Mouse (Mus musculus) urinary bladder, adult 18-20 months (tissue): ENCODE data around the gene Slc44a1.

ENCODE experiments used
- DNase-seq, 2 experiments: peaks; one replicate each; pipeline ENCODE4 v3.0.0; 2022; ENCODE audit warnings: low spot score in 2 of 2, mixed read lengths in 2 of 2

Gene Slc44a1

DNA sequence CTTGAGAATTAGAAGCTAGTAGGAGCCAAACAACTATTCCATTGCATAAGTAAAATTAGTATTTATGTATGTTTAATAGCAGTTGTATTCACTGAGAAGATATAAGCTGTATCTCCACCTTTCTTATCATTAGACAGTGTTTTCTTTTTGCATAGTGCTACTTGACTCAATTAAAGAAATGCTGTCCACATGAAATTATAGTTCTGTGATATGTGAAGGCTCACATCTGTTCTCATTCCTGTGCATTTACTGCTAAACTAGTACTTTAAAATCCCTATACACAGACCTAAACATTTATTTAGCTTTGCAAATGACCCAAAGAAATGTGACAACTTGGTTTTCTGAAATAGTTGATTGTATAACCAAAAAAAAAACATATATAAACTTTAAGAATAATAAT, 96.9 kb downstream of the Slc44a1 start:
- no peak for DNase-seq

DNA sequence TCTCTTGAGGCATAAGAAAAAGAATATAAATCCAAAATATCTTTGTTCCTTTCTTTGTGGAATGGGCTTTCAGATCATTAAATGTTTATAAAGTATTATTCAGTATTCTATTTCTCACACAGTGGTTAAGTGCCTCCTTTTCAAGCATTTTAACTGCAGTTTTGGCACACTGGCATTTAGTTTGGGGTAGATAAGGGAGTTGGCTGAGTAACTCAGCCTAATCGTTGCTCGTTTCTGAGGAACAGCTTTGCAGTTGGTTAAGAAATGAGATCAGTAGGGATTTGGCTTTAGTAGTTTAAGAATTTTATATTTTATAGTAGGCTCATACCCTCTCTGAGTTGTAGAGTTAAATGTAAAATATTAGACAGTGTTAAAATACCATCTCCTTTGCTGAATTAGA, 97.3 kb downstream of the Slc44a1 start:
- no peak for DNase-seq

DNA sequence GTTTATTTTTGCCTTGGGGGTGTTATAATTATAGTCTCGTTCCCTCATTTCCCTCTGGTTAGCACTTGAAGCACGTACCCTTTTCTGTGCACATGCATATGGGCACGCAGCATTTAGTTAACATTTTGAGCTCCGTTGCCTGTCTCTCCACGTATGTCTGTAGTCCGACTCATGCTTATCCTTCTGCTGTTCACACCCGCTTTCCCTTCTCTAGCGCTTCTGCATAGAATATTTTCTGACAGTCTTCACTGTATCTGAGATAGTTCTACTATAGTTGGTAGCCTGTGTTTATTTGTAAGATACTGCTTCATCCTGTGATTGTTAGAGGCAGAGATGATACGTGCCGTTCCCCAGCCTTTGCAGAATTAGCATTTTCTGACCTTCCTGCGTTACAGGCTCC, 98.4 kb downstream of the Slc44a1 start:
- no peak for DNase-seq

DNA sequence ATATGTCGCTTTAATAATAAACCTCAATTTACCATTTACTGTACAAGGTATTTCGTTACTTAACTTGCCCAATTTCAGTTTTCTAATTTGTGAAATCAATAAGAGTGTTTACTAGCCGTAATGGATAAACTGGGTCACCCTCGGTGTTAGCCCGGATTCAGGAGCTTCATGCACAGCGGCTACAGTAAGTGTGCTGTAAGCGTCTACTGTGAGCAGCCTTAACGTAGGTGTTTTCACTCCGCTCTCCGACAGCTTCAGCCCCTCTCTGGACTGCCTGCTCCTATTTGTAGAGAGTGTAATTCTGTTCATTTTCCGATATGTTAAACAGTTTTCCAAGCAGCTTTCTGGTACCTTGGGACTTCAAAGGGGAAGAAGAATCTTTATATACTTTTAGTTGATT, 99.7 kb downstream of the Slc44a1 start:
- DNase-seq = no peak

DNA sequence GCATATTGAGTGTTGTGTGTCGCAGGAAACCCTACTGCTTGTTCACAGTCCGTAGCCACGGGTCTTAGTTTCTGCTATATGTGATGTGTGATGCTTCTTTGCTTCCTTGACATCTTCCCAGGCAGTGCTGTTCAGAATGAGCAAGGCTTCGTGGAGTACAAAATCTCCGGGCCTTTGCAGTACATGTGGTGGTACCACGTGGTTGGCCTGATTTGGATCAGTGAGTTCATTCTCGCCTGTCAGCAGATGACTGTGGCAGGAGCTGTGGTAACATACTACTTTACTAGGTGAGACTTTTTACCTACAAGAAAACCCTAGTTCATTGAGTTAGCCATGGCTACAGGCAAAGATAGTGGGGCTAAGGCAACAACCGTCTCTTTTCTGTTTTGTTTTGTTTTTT, 103.2 kb downstream of the Slc44a1 start:
- no peak for DNase-seq

DNA sequence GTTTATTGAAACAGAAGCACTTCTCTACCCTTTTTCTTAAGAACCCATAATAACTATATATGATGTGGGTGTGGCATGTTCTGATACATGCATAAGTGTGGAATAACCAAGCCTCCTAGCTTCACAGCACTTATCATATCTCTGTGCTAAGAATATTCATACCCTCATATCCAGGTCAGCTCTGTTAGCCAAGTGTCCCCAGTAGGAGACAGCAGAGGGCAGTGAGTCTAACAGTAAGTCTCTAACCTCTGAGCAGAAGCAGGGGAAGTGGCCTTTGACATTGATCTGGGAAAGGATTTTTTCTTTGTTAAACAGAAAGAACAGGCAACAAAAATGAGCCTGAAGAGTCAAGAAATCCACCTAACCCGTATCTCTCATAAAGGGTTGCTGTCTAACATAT, 104.7 kb downstream of the Slc44a1 start:
- no peak for DNase-seq

DNA sequence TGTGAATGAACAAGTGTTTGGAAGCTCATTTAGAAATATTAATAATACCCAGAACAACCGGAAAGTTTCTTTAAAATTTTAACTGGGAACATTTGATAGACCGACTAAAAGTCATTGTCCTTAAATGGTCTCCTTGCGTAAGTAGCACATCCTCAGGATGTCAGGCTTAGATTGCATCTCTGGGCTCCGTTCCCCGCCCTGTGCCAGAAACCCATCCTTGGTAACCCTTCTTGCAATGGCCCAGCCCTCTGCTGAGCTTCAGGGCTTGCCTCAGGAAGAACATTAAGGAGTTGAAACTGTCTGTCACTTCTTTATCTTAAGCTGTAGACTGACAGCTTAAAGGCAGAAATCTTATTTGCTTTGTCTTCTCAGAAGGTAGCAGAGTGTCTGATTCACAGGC, 107.2 kb downstream of the Slc44a1 start:
- DNase-seq = no peak

DNA sequence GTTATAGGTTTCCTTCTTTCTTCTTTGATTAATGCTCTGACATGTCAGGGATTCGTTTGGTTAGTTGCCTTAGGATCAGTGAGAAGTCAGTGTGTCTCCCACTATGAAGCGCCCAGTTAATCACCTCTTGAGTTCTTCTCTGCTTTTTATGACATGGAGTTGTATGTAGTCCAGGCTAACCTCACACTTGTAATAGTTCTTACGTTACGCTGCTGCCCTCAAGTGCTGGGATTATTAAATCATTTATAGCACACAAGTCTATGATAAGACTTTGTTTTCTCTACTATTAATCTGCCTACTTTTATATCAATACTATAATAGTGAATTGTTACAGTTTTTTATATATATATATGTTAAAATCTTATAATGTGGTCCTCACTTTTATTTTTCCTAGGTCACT, 109.2 kb downstream of the Slc44a1 start:
- DNase-seq = no peak

DNA sequence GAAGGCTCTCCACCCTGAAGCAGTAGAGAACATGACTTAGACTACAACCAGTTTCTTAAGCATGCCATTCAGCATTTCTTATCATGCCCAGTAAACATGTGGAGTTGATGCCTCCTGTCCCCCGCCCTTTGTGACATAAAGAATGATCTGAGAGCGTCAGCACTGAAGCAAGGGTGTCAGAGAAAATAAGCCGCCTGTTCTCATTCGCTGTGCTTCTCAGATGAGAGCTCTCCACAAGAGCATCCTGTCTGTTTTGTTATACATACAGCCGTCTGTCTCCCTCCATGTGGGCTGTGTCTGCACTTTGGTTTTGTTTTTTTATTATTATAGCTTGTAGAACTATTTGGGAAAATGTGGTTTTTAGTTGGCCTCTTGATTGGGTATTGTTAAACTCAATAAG, 124.4 kb downstream of the Slc44a1 start:
- no peak for DNase-seq

DNA sequence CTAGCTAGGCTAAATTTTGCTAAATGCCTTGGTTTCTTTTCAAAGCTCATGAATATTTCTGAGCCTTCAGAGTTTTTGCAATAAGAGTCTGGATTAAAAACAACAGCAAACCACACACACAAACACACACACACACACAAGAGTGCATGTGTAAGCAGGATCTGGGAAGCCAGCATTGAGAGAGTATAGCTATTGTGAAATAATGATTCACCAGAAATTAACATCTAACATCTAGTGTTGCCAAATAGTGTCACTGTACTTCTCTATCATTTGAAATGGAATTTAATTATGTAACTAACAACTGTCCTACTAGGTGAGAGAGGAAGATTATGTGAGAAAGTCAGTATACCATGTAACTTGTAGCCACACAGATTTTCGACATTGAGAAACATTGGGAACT, 126.9 kb downstream of the Slc44a1 start:
- no peak for DNase-seq

DNA sequence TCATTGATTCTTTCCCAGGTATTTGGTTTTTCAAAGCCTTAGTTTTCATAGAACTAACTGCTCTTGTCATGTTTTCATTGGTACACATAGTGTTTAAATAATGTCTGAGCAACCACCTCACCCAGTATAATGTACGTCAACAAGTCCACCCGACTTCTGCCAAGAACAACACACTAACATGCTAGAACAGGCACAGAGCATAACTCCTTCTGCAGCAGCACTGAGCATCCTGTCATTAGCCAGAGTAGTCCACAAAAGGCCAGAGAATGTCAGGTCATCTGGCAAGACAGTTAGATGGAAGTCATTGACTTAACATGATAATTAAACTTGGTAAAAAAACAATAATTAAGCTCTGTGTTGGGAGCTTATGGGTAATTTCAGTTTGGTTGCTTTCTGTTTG, 135.3 kb downstream of the Slc44a1 start:
- DNase-seq = no peak

DNA sequence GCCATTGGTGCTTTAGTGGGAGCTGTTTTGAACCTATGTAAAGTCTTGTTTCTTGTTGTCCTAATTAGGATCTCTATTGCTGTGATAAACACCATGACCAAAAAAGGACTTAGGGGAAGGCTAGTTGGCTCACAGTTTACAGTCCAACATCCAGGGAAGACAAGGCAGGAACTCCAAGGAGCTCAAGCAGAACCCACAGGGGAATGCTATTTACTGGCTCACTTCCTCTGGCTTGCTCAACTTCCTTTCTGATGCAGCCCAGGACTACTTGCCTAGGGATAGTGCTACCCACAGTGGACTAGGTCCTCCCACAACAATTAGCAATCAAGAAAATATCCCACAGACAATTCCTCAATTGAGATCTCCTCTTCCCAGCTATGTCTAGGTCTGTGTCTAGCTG, 147.5 kb downstream of the Slc44a1 start:
- no peak for DNase-seq

DNA sequence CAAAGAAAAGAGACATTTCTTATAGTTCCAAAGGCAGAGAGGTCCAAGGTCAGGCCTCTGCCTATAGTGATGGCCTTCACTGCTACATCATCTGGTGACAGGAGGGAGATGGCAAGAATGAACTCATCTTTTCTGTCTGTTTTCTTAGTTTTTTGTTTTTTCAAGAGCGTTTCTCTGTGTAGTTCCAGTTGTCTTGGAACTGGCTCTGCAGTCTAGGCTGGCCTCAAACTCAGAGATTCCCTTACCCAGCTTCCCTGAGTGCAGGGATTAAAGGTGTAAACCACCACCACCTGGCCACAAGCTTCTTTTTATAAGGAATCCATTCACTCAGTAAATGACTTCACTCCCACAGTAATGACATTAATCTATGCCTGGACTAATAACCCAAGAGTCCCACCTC, 148.7 kb downstream of the Slc44a1 start:
- DNase-seq = no peak

DNA sequence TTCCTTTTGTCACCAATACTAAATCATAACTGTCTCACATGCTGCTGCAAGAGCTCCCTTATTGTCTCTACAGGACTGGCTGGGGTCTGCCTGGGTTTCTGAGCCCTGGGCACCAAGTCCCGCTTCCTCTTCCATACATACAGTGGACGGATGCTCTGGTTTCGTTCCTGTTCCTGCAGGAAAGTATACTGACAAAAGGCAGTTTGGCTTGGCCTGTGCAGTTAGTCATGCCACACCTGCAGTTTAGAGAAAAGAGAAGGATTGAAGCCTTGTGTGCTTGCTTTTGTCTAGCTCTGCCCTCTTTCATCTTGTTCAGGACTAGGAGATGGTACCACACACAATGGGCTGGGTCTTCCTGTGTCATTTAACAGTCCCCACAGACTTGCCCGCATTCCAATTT, 149.3 kb downstream of the Slc44a1 start:
- no peak for DNase-seq

DNA sequence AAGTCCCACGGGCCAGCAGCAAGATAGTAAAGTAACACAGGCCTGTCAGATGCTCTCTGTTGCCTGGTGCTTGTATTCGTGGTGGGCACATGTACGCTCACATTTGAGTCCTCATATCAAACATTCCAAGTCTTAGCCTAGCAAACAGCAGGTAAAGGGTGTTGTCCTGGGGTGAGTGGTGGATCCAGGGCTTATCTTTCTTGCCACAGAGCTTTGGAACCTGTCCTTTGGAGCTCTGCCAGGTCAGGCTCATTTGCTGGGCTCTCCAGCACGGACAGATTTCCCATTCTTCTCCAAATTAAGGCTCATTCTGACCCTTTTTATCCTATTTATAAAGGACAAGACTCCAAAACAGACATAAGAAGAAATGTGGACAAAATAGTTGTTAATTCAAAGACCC, 149.9 kb downstream of the Slc44a1 start:
- DNase-seq = no peak

DNA sequence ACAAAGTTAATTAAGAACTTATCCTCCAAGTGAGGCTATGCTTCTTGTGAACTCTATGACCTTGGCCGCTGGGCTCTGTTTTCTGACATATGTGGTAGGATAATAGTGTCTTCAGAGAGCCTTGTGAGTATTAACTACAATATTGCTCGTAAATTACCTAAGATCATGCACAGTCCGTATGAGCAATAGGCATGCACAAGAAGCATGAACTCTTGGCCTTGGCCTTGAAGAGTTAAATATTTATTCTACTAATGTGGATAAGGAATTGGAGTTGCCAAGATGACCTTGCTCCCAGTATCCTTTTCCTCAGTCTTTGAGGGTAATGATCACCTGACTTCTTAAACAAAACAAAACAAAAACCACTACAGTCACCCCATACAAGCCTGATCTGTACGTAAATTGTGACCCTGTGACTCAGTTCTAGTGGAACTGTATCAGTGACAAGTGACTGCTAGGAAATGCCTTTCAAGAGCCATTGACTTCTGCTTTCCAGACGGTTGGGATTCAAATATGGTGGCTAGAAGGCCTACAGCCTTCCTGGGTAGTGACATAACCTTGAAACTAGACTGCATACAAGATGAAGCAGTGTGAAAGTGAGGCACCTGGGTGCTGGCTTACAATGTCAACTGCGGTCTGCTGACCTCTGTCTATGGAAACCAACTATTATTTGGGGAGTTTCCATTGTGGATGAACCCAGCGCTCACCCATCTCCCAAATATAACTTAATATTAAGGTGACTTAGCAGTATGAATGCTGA, 150.7 kb downstream of the Slc44a1 start:
- no peak for DNase-seq

DNA sequence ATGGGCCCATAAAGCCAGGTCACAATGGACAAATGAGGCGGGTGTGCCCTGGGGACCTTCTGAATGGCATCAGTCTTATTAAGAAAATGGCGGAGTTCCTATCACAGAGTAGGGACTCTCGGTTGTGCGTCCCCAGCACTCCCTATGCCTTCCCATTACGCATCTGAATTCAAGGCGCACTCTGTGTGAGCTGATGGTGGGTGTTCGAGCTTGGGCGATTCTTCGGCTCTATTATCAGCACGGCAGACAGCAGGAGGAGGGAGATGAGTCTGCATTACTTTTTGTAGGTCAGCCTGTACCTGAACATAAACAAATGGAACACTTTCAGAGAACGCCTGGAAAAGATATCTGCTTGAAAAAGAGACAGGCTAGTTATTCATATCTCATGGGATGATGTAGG, 151.3 kb downstream of the Slc44a1 start:
- DNase-seq = no peak

DNA sequence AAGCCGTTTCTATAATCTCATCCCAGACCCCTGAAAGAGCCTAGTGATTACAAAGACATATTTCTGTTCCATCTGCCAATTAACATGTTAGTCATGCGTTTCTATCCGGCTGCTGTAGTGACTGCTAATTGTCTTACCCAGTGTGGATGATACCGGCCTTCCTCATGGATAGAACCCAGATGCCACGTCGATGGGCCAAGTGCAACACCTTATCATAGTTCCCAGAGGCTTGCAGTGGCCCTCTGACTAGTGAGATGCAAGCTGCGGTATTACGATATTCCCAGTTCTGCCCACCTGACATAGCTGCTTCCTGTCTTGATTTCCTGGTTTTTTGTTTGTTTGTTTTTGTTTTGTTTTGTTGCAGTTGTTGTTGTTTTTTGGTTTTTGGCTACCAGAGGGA, 151.7 kb downstream of the Slc44a1 start:
- DNase-seq = no peak

DNA sequence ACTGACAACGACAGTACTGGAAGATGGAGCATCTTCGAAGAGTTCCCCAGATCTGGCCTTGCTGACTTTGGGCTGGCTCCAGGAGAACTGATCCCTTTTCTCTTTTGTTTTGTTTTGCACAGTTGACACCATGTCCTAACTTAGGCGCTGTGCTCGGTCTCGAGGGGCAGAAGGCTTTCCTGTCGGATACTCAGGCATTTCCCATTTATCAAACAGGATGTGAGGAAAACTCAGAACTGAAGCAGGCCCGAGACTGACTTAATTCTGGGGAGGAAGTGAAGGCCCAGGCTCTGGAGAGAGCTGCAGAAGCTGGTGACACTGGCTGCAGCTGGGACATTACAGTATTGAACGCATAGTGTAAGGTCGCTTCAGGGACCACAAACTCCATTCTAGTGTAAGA, 152.2 kb downstream of the Slc44a1 start:
- DNase-seq = no peak

DNA sequence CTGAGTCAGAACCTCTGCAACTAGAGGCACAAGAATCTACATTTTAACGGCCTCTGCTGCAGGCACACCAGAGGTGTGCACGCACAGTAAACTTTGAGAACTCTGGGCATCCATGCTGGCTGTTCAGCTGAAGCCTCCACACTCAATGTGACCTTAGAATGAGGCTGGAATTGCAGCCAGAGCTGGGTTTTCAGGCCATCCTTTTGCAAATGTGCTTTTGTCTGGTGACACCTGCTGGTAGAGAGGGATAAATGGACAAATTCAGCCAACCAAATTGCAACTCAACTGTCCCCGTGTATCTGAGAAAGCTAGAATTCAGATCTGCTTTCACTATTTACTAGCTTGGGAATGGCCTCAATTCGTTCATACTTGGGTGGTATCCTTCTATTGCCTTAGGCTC, 154.0 kb downstream of the Slc44a1 start:
- peak; percentile 7 to 11 for DNase-seq

DNA sequence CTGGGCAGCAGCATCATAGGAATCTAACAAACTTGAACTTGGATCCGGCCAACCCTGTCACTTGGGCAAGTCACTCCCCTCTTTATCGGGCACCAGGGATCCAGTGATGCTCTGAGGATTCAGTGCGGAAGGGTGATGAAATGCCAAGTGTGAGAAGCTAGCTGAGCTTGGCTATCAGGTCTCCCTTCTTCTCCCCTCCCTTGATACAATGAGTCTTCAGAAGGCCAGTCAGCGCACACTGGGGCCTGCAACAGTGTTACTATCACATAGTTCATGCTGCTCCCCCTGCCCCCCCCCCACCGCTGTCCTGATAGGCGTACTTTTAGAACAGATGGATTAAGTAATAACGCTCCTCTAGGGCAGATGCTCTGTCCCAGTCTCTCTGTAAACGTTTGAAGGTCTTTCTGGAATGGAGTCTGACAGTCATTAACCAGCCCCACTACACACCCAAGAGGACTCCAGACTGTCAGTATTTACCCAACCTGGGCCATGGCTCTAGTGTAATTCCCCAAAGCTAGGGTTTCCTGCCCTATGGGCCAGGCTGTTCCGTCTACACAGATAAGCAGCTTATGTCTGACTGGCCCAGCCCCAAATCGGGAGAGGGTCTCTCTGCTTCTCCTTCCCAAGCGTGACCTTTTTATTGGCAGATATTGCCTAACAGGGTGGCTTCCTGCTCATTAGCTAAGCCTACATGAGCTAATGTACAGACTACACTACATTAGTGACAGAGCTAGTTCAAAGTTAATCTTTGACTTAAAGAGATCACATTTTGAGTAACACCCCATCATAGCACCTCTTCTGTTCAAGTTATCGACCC, 155.2 kb downstream of the Slc44a1 start:
- DNase-seq = no peak

DNA sequence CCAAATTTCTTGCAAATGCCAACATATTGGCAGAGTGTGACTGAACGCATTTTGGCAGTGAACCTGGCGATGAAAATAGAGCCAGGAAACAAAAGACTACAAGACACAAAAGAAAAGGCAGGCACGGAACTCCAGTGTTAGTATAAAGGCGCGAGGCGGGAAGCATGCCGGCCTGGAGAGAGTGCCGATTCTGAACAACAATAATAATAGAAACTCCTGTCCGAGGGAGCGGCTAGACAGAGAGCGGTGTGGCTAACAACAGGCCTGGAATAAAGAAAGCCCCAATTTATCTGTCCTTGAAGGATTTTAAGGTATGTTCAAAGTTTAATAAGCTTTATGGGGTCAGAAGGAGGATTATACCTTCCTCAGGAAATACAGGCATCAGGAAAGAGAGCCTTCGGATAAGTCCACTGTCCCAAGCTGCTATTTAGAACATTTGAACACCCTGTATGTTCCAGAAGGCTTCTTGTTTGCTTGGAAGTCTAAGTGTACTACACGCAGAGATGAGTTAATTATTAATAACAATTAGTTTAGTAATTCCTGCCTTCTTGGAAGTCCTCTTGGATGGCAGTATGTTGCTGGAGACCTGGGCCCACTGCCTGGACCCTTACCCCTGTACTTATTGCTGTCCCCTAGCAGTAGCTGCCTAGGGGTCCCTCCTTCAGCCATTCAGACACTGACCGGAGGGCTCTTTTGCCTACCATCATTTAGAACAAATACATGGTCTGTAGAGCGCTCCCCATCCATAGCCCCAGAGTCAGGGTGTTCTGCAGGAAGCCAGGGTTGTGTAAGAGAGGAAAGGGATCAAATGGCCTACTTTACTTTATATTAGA, 156.1 kb downstream of the Slc44a1 start:
- DNase-seq = no peak

DNA sequence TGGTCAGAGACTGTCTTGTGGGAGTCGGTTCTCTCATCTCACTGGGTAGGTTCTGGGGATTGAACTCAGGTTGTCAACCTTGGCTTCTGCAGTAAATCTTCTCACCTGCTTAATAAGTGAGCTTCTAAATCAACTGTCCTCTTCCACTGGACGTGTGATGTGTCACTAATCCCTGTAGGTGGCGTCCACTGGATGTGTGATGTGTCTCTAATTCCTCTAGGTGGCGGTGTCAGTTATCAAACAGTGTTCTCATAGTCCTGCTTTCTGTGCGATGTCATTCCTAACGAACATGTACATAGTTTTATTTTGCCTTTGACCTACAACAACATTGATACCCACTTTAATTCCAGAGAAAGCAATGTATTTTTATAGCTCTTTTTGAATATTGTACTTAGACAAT, 160.2 kb downstream of the Slc44a1 start:
- no peak for DNase-seq
